Mouse (Mus musculus) heart, embryonic 15.5 days (tissue): ENCODE data around the gene Armc2. TPM values are rescaled to one million over a fixed set of nuclear protein-coding genes. Genes with fewer than 3 reads are reported as not detected.
A peak's percentile ranks its signal among the peaks of the same experiment; 100 is the strongest.

Experiments
- ATAC-seq: fragments of 200-750 bp; cut with Nextera tagmentation; replicated peaks from 2 replicates; pipeline ENCODE4 v1.8.0; 2017; ENCODE audit warnings: low read depth, moderate TSS enrichment; ENCODE audit not compliant: insufficient number of reproducible peaks, insufficient read depth, low FRiP score
- H3K27ac ChIP-seq: fragments of 300-500 bp; sonication (generic); 2 replicates; pipeline ENCODE4 v1.5.1; 2015; ENCODE audit warnings: mild to moderate bottlenecking, inconsistent platforms
- H3K27me3 ChIP-seq: fragments of 300-500 bp; sonication (generic); 2 replicates; pipeline ENCODE4 v1.6.1; 2015; ENCODE audit warnings: inconsistent platforms
- H3K36me3 ChIP-seq: fragments of 300-500 bp; sonication (generic); 2 replicates; pipeline ENCODE4 v1.6.1; 2015; ENCODE audit warnings: mild to moderate bottlenecking, inconsistent platforms
- H3K4me1 ChIP-seq: fragments of 300-500 bp; sonication (generic); replicated peaks from 2 replicates; pipeline ENCODE4 v1.6.1; 2015; ENCODE audit warnings: inconsistent platforms
- H3K4me2 ChIP-seq: fragments of 300-500 bp; sonication (generic); 2 replicates; pipeline ENCODE4 v1.6.1; 2015; ENCODE audit warnings: inconsistent platforms, mild to moderate bottlenecking, moderate library complexity
- H3K4me3 ChIP-seq: fragments of 300-500 bp; sonication (generic); 2 replicates; pipeline ENCODE4 v1.5.1; 2015; ENCODE audit warnings: mild to moderate bottlenecking, inconsistent platforms
- H3K9ac ChIP-seq: fragments of 300-500 bp; sonication (generic); 2 replicates; pipeline ENCODE4 v1.6.1; 2015; ENCODE audit warnings: mild to moderate bottlenecking, inconsistent platforms
- H3K9me3 ChIP-seq: fragments of 300-500 bp; sonication (generic); replicated peaks from 2 replicates; pipeline ENCODE4 v1.6.1; 2016; ENCODE audit warnings: inconsistent platforms
- WGBS: fragments of 180-500 bp; shearing (Covaris S2); methylation state at CpG from one replicate; pipeline ENCODE4 v1.1.7; 2015; ENCODE audit warnings: mixed read lengths; 5-methylcytosine and 5-hydroxymethylcytosine counted together
- polyA plus RNA-seq: library from polyadenylated mRNA; unstranded; fragments of >200 nt; fragmentation: Nextera tagmentation; extraction: Ambion mirVana; gene quantifications from 2 replicates; pipeline ENCODE4 v1.2.1, GENCODE M21; 2015

Armc2 gene
- polyA plus RNA-seq, 1 experiment from 2014 or later: 2.3 TPM

GRCm38 (mm10) chr10:41901456-41901855 is 116.8 kb downstream of the Armc2 start:
- ATAC-seq: no peak
- no peak overlapping the region for H3K4me2 ChIP-seq
- no peaks in the 10 kb centered on the region for H3K4me1 ChIP-seq
- H3K27ac ChIP-seq: no peak overlapping the region
- 85% methylated on average over 8 of the region's 8 CpGs for WGBS
- no peak overlapping the region for H3K4me3 ChIP-seq
- peaks cover 50% of the 10 kb centered on the region for H3K36me3 ChIP-seq
- 0 out of 2 replicates have a peak, but pooled peaks cover 3% of the 10 kb centered on the region for H3K9me3 ChIP-seq
- H3K27me3 ChIP-seq: no peaks in the 10 kb centered on the region
- no peak overlapping the region for H3K9ac ChIP-seq

- 0 out of 2 replicates have a peak, but pooled peaks cover 3% of the 10 kb centered on the region for H3K9me3 ChIP-seq
- 87% methylated on average over 2 of the region's 2 CpGs for WGBS
- no peak overlapping the region for H3K27ac ChIP-seq
- peaks cover 22% of the 10 kb centered on the region for H3K4me1 ChIP-seq
- H3K27me3 ChIP-seq: no peaks in the 10 kb centered on the region
- no peak for ATAC-seq
- no peak overlapping the region for H3K9ac ChIP-seq
- no peak overlapping the region for H3K4me2 ChIP-seq
- H3K4me3 ChIP-seq: no peak overlapping the region
- peaks cover 15% of the 10 kb centered on the region for H3K36me3 ChIP-seq
Observed at GRCm38 (mm10) chr10:41896865-41897264, 121.4 kb downstream of the Armc2 start.

GRCm38 (mm10) chr10:41896425-41896824 is 121.8 kb downstream of the Armc2 start:
- Histone ChIP-seq H3K4me1 (peaks cover 22% of the 10 kb centered on the region), H3K27me3 (no peaks in the 10 kb centered on the region), H3K4me2 (no peak overlapping the region), H3K36me3 (peaks cover 15% of the 10 kb centered on the region), H3K9me3 (0 out of 2 replicates have a peak, but pooled peaks cover 3% of the 10 kb centered on the region), H3K4me3 (no peak overlapping the region), H3K27ac (no peak overlapping the region), H3K9ac (no peak overlapping the region)
- no peak for ATAC-seq

GRCm38 (mm10) chr10:41893433-41894411 is 124.5 kb downstream of the Armc2 start:
- peaks cover 32% of the 10 kb centered on the region for H3K4me1 ChIP-seq
- no peak overlapping the region for H3K4me2 ChIP-seq
- 30% methylated on average over 4 of the region's 4 CpGs for WGBS
- peaks cover 8% of the 10 kb centered on the region for H3K36me3 ChIP-seq
- 0 out of 2 replicates have a peak, but pooled peaks cover under 1% of the 10 kb centered on the region for H3K9me3 ChIP-seq
- no peak overlapping the region for H3K9ac ChIP-seq
- ATAC-seq: no peak
- H3K4me3 ChIP-seq: no peak overlapping the region
- H3K27ac ChIP-seq: peak overlapping the region; percentile 68
- H3K27me3 ChIP-seq: no peaks in the 10 kb centered on the region

- H3K4me1 ChIP-seq: peaks cover 43% of the 10 kb centered on the region
- no peak overlapping the region for H3K9ac ChIP-seq
- no peak overlapping the region for H3K27ac ChIP-seq
- no peak overlapping the region for H3K4me3 ChIP-seq
- no peak overlapping the region for H3K4me2 ChIP-seq
- no peak for ATAC-seq
- H3K9me3 ChIP-seq: no peaks in the 10 kb centered on the region
- H3K27me3 ChIP-seq: no peaks in the 10 kb centered on the region
- no peaks in the 10 kb centered on the region; the same call in 1 of the 2 replicates for H3K36me3 ChIP-seq
- 89% methylated on average over 4 of the region's 4 CpGs for WGBS
Observed at GRCm38 (mm10) chr10:41891312-41891711, 126.9 kb downstream of the Armc2 start.

- H3K4me1 ChIP-seq: peaks cover 43% of the 10 kb centered on the region
- no peak overlapping the region for H3K4me3 ChIP-seq
- no peak for ATAC-seq
- no peaks in the 10 kb centered on the region for H3K27me3 ChIP-seq
- H3K4me2 ChIP-seq: no peak overlapping the region
- H3K9ac ChIP-seq: no peak overlapping the region
- H3K27ac ChIP-seq: no peak overlapping the region
- H3K36me3 ChIP-seq: no peaks in the 10 kb centered on the region
- H3K9me3 ChIP-seq: no peaks in the 10 kb centered on the region
Observed at GRCm38 (mm10) chr10:41890537-41890936, 127.7 kb downstream of the Armc2 start.

GRCm38 (mm10) chr10:41889566-41889965 is 128.7 kb downstream of the Armc2 start:
- Histone ChIP-seq H3K36me3 (no peaks in the 10 kb centered on the region), H3K4me3 (no peak overlapping the region), H3K4me2 (peak overlapping the region; percentile 16; the same call in 1 of the 2 replicates), H3K9ac (no peak overlapping the region), H3K9me3 (no peaks in the 10 kb centered on the region), H3K4me1 (peaks cover 44% of the 10 kb centered on the region), H3K27ac (no peak overlapping the region), H3K27me3 (no peaks in the 10 kb centered on the region)
- no peak for ATAC-seq
- 39% methylated on average over 5 of the region's 5 CpGs for WGBS

GRCm38 (mm10) chr10:41888365-41888941 is 129.8 kb downstream of the Armc2 start:
- 39% methylated on average over 4 of the region's 4 CpGs for WGBS
- H3K9ac ChIP-seq: 0 out of 2 replicates have a peak overlapping the region, but pooled peaks have one; percentile 89
- peak overlapping the region; percentile 76 for H3K4me3 ChIP-seq
- H3K4me1 ChIP-seq: peaks cover 40% of the 10 kb centered on the region
- no peaks in the 10 kb centered on the region for H3K36me3 ChIP-seq
- H3K9me3 ChIP-seq: no peaks in the 10 kb centered on the region
- peak overlapping the region; percentile 87 for H3K4me2 ChIP-seq
- H3K27me3 ChIP-seq: no peaks in the 10 kb centered on the region
- no peak for ATAC-seq
- H3K27ac ChIP-seq: peak overlapping the region; percentile 99

- Histone ChIP-seq H3K36me3 (no peaks in the 10 kb centered on the region), H3K9ac (peak overlapping the region; percentile 89), H3K4me2 (peak overlapping the region; percentile 87), H3K4me3 (peak overlapping the region; percentile 76), H3K4me1 (peaks cover 36% of the 10 kb centered on the region), H3K27me3 (no peaks in the 10 kb centered on the region), H3K9me3 (no peaks in the 10 kb centered on the region), H3K27ac (peak overlapping the region; percentile 99)
- peak; percentile 98 for ATAC-seq
- 1% methylated on average over 65 of the region's 65 CpGs for WGBS
Observed at GRCm38 (mm10) chr10:41887080-41887821, 131.0 kb downstream of the Armc2 start.

- H3K9me3 ChIP-seq: no peaks in the 10 kb centered on the region
- no peak overlapping the region for H3K4me3 ChIP-seq
- no peak overlapping the region for H3K4me2 ChIP-seq
- peak overlapping the region; percentile 27; the same call in 1 of the 2 replicates for H3K27ac ChIP-seq
- H3K4me1 ChIP-seq: peaks cover 41% of the 10 kb centered on the region
- 55% methylated on average over 8 of the region's 8 CpGs for WGBS
- H3K9ac ChIP-seq: no peak overlapping the region
- H3K27me3 ChIP-seq: no peaks in the 10 kb centered on the region
- H3K36me3 ChIP-seq: no peaks in the 10 kb centered on the region
- no peak for ATAC-seq
Observed at GRCm38 (mm10) chr10:41883741-41884575, 134.3 kb downstream of the Armc2 start.
